Mouse (Mus musculus): ENCODE results near the gene Asgr2. TPM values are rescaled to one million over a fixed set of nuclear protein-coding genes. Genes with fewer than 3 reads are reported as not detected.

The Asgr2 gene
- 9.6 and 12.5 TPM in 2 replicates for polyA plus RNA-seq (2012; rRNA removed)

GRCm38 (mm10) chr11:70091986-70092783 is at the start of gene Asgr2:
Gene Asgr2 (plus strand): TSS chr11:70092644.

DNA sequence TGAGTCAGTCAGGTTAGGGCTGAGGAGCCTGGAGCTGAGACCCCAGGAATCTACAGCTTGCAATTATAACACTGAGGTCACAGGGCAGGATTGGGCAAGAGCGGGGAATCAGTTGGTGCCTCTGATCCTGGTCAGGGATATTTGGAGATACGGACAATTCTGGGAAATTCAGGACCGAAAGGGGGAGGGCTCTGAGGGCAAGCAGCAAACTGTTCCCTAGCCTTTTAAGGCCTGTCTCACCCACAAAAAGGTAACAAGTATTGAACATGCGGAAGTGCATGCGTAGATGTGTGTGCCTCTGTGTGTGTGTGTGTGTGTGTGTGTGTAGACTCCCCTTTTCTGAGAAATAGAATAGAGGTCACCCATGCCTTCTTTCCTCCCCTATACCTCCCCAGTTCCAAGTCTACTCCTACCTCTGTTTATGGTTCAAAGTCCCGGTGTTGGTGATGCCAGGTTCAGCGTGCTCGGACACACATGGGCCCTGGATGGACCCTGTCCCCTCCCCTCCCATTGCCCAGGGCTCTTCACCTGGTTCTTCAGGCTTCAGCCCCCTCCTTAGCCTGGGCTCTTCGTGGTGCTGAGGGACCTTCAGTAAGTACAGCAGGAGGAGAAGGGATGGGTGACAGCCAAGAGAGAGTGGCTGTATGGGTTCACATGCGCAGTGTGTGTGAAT is 38.4 kb upstream of the Asgr2 start, which contains the start of gene Asgr1:
Gene Asgr1, plus strand, starts transcription at position 188 of the 673 bp plus-strand sequence.

GRCm38 (mm10) chr11:70129926-70130379 is 37.5 kb downstream of the Asgr2 start, which contains the start of gene Mgl2:
Gene Mgl2 (plus strand): TSS chr11:70130329.

Other genes starting within 250 kb of the Asgr2 start
- 16.2 and 19.8 TPM in 2 replicates for gene Plscr3, start 246.3 kb upstream of the Asgr2 start, polyA plus RNA-seq (2012; rRNA removed)
- gene Tnk1, start 233.9 kb upstream of the Asgr2 start, polyA plus RNA-seq (2012; rRNA removed), result 1.2 and 1.3 TPM in 2 replicates
- not detected in 2 replicates for gene Tmem95, start 214.6 kb upstream of the Asgr2 start, polyA plus RNA-seq (2012; rRNA removed)
- gene Kctd11, start 211.2 kb upstream of the Asgr2 start, polyA plus RNA-seq (2012; rRNA removed), result 0.76 and 0.89 TPM in 2 replicates
- gene Acap1, start 197.1 kb upstream of the Asgr2 start, polyA plus RNA-seq (2012; rRNA removed), result 2.7 and 3.3 TPM in 2 replicates
- 0.40 and 0.53 TPM in 2 replicates for gene 2810408A11Rik, start 191.7 kb upstream of the Asgr2 start, polyA plus RNA-seq (2012; rRNA removed)
- 16.6 and 20.3 TPM in 2 replicates for gene Neurl4, start 191.6 kb upstream of the Asgr2 start, polyA plus RNA-seq (2012; rRNA removed)
- 75.3 and 87.1 TPM in 2 replicates for gene Gps2, start 178.8 kb upstream of the Asgr2 start, polyA plus RNA-seq (2012; rRNA removed)
- gene Eif5a, start 170.7 kb upstream of the Asgr2 start, polyA plus RNA-seq (2012; rRNA removed), result 866 and 1,005 TPM in 2 replicates
- gene Ybx2, start 156.8 kb upstream of the Asgr2 start, polyA plus RNA-seq (2012; rRNA removed), result 0.15 and 0.21 TPM in 2 replicates
- gene Slc2a4, start 144.5 kb upstream of the Asgr2 start, polyA plus RNA-seq (2012; rRNA removed), result 13.7 and 15.5 TPM in 2 replicates
- 1.4 and 2.3 TPM in 2 replicates for gene Cldn7, start 127.9 kb upstream of the Asgr2 start, polyA plus RNA-seq (2012; rRNA removed)
- gene Ctdnep1, start 111.5 kb upstream of the Asgr2 start, polyA plus RNA-seq (2012; rRNA removed), result 30.6 and 33.9 TPM in 2 replicates
- gene Elp5, start 110.1 kb upstream of the Asgr2 start, polyA plus RNA-seq (2012; rRNA removed), result 41.7 and 49.0 TPM in 2 replicates
- gene Gabarap, start 101.5 kb upstream of the Asgr2 start, polyA plus RNA-seq (2012; rRNA removed), result 131 and 138 TPM in 2 replicates
- gene Phf23, start 96.9 kb upstream of the Asgr2 start, polyA plus RNA-seq (2012; rRNA removed), result 16.3 and 17.2 TPM in 2 replicates
- 3.2 and 4.6 TPM in 2 replicates for gene Dvl2, start 92.0 kb upstream of the Asgr2 start, polyA plus RNA-seq (2012; rRNA removed)
- gene Acadvl, start 77.2 kb upstream of the Asgr2 start, polyA plus RNA-seq (2012; rRNA removed), result 38.0 and 43.1 TPM in 2 replicates
- 2.0 TPM in 2 replicates for gene Dlg4, start 75.7 kb upstream of the Asgr2 start, polyA plus RNA-seq (2012; rRNA removed)
- 1.9 and 2.0 TPM in 2 replicates for gene Asgr1, start 38.6 kb upstream of the Asgr2 start, polyA plus RNA-seq (2012; rRNA removed)
- gene Mgl2, start 37.7 kb downstream of the Asgr2 start, polyA plus RNA-seq (2012; rRNA removed), result 1.5 and 1.9 TPM in 2 replicates
- gene Clec10a, start 63.6 kb downstream of the Asgr2 start, polyA plus RNA-seq (2012; rRNA removed), result 0.20 and 0.33 TPM in 2 replicates
- gene Slc16a11, start 120.1 kb downstream of the Asgr2 start, polyA plus RNA-seq (2012; rRNA removed), result 0.60 and 0.68 TPM in 2 replicates
- 2.8 and 3.8 TPM in 2 replicates for gene Slc16a13, start 128.4 kb downstream of the Asgr2 start, polyA plus RNA-seq (2012; rRNA removed)
- 1.5 TPM in 2 replicates for gene Bcl6b, start 137.2 kb downstream of the Asgr2 start, polyA plus RNA-seq (2012; rRNA removed)
- 58.8 and 61.0 TPM in 2 replicates for gene 0610010K14Rik, start 145.3 kb downstream of the Asgr2 start, polyA plus RNA-seq (2012; rRNA removed)
- gene Gm21988, start 147.2 kb downstream of the Asgr2 start, polyA plus RNA-seq (2012; rRNA removed), result 4.6 and 4.7 TPM in 2 replicates
- 26.1 and 36.4 TPM in 2 replicates for gene Rnasek, start 147.2 kb downstream of the Asgr2 start, polyA plus RNA-seq (2012; rRNA removed)
- gene Alox12, start 162.7 kb downstream of the Asgr2 start, polyA plus RNA-seq (2012; rRNA removed), result 10.1 and 11.5 TPM in 2 replicates
- 0.06 and 0.07 TPM in 2 replicates for gene Alox12e, start 230.0 kb downstream of the Asgr2 start, polyA plus RNA-seq (2012; rRNA removed)

Data from liver, embryonic 14 days (tissue).